Mouse (Mus musculus): ENCODE measurements around the gene Tcf7l2. TPM values are rescaled to one million over a fixed set of nuclear protein-coding genes. Genes with fewer than 3 reads are reported as not detected.

The Tcf7l2 gene
- total RNA-seq, 2 experiments from 2014 or later = 12.1 to 13.4 TPM

DNA sequence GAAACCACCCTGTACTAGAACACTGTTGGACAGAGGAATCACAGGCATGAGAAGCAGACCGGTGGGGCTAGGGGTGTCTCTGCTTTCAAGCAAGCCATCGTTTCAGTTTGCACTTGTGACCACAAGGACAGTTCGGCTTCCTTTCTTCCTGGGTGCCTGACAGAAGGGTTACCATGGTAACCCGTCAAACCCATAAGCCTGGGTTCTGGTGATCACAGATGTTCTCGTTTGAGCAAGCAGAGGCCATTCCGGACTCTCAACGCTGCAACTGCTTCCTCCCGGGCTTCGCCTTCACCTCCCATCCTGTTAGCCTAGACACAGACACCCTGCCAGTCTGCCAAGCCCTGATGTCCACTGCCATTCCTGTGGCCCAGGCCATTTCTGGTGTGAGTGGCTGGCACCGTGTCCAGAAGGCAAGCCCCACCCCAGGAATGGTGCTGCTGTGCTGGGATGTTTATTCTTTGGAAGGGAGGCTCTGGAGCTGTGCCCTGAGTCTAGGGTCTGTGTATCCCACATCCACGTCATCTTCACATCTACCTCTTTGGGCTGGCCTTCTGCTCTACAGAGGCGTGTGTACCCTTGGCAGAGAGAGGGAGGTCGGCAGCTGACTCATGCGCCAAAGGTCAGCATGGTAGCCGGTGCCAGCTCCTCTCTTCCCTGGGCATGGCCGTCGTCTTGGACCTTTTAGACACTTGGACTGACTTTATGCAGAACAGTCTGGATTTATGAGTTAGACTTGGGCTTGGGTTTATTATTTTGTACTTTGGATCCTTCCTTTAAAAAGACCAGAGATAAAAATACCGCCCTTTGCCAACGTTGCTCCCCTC lies 110.1 kb downstream of the Tcf7l2 start:
- no peak for DNase-seq (ENCODE audit: extremely low spot score in 1 of 2, low spot score in 1 of 2)

DNA sequence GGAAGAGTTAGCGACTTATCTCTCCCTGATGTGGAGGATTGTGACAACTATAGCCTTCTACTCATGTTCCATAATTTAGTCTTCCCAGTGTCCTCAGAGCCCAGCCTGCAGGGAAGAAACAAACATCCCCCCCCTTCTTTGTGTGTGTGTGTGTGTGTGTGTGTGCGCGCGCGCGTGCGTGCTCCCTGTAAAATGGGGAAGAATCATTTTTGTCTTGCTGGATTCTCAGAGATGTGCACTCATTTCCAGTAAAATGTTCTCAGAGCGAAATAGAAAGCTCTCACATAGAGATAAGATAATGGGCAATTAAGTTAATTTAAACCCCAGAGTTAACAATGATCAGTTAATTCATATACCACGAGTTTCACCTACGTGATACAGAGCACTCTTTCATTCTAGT lies 112.8 kb downstream of the Tcf7l2 start:
- no peak for DNase-seq (ENCODE audit: extremely low spot score in 1 of 2, low spot score in 1 of 2)

DNA sequence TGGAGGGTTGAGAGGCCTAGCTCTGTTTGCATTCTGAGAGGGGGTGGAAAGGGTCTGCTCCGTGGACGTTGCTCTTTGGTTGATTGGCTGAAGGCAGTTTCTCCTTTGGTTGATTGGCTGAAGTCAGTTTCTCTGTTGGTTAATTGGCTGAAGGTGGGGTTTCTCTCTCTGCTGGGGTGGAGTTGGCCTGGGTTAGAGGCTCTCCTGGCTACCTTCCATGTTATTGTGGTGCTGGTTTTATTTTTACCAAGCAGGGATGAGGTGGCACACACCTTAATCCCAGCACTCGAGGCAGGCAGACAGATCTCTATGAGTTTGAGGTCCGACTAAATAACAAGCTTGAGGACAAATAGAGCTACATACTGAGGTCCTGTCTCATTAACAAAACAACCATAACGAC lies 114.0 kb downstream of the Tcf7l2 start:
- no peak for DNase-seq (ENCODE audit: extremely low spot score in 1 of 2, low spot score in 1 of 2)

DNA sequence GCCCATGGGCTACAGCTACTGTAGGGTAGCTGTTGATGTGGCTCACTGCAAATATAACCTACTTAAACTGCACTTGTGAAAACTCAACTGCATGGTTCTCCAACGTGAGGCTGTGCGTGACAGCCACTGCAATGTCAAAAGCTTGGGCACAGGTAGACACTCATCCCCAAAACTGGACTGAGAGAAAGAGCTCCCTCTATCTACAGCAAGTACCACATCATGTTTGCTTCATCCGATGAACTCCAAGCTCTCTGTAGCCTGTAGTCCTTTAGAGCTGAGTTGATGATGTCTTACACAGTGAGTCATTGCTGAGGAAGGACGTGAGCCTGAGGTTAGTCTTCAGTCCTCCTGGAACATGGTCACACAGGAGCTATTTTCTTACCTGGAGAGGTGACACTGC lies 115.7 kb downstream of the Tcf7l2 start:
- DNase-seq (ENCODE audit: extremely low spot score in 1 of 2, low spot score in 1 of 2) = no peak

DNA sequence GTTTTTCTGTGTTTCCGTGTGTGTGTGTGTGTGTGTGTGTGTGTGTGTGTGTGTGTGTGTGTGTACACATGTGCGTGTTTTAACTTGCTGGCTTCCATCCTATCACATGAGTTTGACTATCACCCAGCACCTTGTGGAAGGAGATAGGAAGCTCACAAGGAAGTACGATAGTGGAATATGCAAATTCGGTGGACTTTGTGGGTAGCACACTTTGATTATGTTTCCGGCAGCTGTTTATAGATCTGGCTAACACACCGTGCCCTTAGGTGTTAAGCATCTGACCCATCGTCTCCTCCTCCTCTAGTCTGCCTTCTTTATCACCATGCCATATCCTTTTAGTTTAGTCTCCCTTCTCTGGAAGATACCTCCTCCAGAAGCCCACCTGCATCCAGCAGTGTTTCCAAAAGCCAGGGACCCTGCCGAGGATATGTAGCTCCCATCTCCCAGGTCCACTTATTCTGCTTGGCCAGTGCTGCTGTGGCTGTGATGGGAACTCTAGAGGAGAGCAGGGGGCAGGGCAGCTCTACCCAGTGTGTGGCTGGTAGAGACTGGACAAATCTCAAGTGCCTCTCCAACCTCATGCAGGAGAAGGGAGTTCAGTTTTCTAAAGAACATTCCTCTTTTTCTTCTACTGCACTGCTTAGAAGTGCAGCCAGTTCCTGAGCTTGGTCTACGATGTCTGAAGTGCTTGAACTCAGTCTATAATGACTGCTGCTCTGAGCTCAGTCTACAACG lies 118.6 kb downstream of the Tcf7l2 start:
- no peak for DNase-seq (ENCODE audit: extremely low spot score in 1 of 2, low spot score in 1 of 2)

DNA sequence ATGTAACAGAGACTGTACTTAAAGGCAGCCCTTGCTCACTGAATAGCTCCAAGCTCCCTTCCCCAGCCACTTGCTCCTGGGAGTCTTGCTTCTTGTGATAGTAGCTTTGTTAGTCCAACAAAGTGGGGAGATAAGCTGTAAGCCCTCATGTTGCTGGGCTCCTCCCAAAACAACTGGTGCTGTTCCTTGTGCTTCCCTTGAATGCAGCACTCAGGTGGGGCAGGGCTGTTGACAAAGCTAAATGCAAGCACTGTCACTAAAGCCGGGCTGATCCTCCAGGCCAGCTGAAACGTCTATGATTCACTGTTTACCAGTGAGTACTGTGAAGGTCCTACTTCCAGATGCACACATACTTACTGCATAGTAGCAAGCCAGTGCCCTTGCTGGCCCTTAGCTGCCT lies 120.1 kb downstream of the Tcf7l2 start:
- DNase-seq (ENCODE audit: extremely low spot score in 1 of 2, low spot score in 1 of 2) = no peak

GRCm38 (mm10) chr19:55862559-55862958 lies 120.9 kb downstream of the Tcf7l2 start:
- no peak for DNase-seq (ENCODE audit: extremely low spot score in 1 of 2, low spot score in 1 of 2)

DNA sequence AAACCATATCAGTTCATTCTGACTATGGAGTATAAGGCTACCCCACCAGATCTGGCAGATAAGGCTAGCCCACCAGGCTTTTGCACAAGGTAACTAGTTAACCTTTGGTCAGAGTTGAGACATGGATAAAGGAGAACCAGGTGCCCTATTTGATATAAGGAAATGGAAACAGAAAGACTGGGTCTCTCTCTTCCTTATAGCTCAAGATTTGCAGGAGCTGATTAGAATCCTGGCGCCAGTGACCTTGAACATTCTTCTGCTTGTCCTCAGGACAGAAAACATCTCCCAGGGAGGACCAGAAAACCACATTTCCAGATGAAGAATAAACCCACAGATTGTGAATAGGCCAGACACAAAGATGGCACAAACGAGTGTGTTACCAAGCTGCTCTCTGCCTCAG lies 123.4 kb downstream of the Tcf7l2 start:
- no peak for DNase-seq (ENCODE audit: extremely low spot score in 1 of 2, low spot score in 1 of 2)

GRCm38 (mm10) chr19:55865774-55866578 lies 124.4 kb downstream of the Tcf7l2 start:
- no peak for DNase-seq (ENCODE audit: extremely low spot score in 1 of 2, low spot score in 1 of 2)

- no peak for DNase-seq (ENCODE audit: extremely low spot score in 1 of 2, low spot score in 1 of 2)
Measured at GRCm38 (mm10) chr19:55867255-55867654, 125.6 kb downstream of the Tcf7l2 start.

DNA sequence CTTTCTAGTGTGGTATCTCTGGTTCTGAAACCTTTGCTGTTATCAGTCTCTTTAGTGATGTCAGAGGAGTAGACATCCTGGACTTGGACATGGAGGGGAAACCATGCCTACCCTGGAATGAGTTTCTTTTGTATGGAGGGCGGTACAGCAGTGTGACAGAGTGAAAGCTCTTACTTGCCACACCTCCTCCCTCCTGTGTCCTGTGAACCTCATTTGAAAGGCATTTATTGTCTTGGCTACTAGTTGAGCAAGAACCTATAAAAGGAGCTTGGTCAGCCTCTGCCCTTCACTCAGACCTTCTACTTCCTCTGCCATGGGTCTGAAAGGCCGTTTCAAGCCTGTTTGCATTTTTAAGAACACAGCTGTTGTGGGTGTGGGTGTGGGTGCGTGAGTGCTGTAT lies 126.3 kb downstream of the Tcf7l2 start:
- no peak for DNase-seq (ENCODE audit: extremely low spot score in 1 of 2, low spot score in 1 of 2)

GRCm38 (mm10) chr19:55868597-55868996 lies 127.0 kb downstream of the Tcf7l2 start:
- no peak for DNase-seq (ENCODE audit: extremely low spot score in 1 of 2, low spot score in 1 of 2)

GRCm38 (mm10) chr19:55870825-55871224 lies 129.2 kb downstream of the Tcf7l2 start:
- DNase-seq (ENCODE audit: extremely low spot score in 1 of 2, low spot score in 1 of 2) = no peak

DNA sequence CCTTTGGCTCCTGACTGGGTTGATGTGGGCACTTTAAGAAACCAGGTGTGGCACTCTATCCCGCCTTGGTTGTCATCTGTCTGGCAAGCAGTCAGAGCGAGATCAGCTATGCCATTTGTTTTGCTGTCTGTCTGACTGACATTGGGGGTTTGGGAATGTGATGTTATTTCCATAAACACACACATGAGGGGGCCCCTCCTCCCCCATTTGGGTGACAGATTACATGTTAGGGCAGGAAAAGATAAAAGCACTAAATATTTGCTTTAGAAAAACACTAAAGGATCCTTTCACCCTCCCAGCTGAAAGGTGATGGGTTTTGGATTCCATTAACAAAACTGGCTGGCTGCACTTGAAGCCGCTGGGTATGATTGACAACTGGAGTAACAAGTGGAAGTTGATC lies 129.9 kb downstream of the Tcf7l2 start:
- no peak for DNase-seq (ENCODE audit: extremely low spot score in 1 of 2, low spot score in 1 of 2)

- no peak for DNase-seq (ENCODE audit: extremely low spot score in 1 of 2, low spot score in 1 of 2)
Measured at GRCm38 (mm10) chr19:55873221-55873620, 131.6 kb downstream of the Tcf7l2 start.

DNA sequence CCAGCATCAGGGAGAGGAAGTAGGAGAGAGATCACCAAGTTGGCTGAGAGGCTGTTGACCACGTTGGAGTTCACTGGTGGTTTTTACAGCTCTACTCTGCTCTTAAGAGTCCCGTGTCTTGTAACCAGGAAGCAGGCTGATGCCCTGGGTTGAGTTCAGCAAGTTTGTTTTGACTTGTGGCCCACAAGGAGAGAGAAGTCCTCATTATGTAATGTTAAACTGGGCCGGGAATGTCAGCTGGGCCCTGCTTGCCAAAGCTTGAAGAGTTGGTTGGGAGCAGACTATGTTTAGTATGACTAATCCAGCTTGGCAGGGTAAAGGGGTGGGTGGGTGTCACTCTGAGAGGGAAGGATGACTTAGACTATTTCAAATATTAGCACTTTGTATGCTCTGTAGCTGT lies 134.9 kb downstream of the Tcf7l2 start:
- DNase-seq (ENCODE audit: extremely low spot score in 1 of 2, low spot score in 1 of 2) = no peak

DNA sequence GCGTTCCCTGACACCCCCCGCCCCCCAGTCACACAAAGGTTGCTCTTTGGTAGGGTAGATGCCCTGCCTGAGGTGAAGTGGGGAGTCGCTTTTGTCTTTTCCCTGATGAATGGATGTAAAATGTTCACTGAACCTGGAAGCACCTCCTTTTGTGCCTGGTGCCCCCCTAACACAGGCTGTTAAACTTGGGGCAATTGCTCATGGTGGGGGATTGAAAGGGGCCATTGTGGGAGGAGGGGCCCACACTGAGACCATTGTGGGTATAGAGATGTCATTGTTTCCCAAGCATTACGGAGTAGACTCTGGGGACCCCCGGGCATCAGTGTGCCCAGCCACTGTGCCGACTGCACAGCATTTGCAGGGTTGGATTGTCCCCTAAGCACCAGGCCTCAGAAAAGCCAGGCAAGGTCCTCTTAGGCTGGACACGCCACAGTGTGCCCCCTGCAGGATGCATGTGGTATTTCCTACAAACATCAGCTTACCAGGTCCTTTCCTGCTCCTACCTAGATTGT lies 135.8 kb downstream of the Tcf7l2 start:
- peak in 1 of 2 experiments; percentile 70 for DNase-seq (ENCODE audit: extremely low spot score in 1 of 2, low spot score in 1 of 2)

DNA sequence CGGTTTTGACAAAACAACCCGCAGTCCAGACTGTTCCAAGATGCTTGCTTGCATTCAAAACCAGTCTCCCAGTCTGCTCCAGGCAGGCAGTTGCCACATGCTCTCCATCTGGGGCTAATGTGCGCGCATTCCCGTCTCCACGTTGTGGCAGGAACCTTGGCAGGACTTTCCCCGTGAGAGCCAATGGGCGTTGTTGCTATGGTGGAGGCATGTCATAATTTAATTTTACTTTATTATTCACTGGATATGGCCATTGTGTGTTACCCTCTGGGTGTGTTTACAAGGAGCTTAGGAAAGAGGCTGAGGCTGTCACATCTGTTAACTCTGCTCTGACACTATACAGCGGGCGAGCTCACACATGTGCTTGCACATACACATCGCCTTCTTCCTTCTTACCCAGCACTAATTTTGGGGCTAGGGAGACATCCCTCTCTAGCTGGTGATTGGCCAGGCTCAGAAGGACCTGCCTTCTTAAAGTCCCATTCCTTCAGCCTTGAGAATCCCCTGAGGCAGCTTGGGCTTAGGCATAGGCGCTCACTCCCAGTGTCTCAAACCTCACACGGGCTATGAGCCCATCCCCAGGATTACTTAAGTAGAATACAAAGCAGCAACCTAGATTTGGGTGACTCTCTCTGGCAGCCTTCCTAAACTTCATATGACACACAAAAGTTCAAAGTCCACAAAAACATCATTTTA lies 139.2 kb downstream of the Tcf7l2 start:
- DNase-seq (ENCODE audit: extremely low spot score in 1 of 2, low spot score in 1 of 2) = peak in 1 of 2 experiments; percentile 45

DNA sequence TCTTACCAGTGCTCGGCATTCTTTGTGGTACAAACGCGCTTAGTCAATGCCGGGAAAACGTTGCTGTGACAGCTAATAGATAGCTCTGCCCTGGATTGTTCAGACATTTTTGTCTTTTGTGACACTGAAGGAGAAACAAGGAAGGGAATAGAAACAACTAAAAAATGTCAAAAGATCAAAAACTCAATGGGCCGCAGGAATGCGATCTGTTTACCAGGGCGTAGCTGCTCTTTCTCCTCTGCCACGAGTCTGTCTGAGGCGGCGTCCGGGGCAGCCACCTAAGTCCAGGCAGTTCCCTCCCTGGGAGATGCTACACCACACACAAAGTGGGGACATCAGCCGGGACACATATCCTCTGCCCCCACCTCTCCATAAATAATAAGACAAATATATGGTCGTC lies 144.9 kb downstream of the Tcf7l2 start:
- DNase-seq (ENCODE audit: extremely low spot score in 1 of 2, low spot score in 1 of 2) = no peak

DNA sequence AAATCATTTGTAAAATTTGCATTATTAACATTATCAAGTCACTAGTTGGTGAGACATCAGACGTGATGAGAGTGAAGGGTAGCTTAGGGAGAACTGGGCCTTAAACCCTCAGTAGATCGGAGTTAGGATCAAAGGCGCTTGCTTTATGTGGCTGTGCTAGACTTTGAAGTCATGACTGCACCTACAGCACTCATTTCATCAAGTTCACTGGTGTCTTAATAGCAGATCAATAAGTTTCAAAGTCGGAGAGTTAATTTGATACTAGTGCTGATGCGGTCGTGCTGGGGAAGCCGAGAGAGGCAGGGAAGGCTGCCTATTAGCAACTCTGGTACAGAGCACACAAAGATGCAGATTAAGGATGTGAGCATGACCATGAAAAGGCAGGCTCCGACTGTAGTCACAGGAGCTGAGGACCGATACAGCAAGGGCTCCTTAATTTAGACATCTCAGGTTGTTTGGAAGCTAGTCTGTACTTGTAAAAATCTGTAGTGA lies 150.1 kb downstream of the Tcf7l2 start:
- DNase-seq (ENCODE audit: extremely low spot score in 1 of 2, low spot score in 1 of 2) = no peak
